Mouse (Mus musculus) megakaryocyte-erythroid progenitor cell, adult 5-6 weeks (primary cell): ENCODE results near the gene Gnai3. TPM values are rescaled to one million over a fixed set of nuclear protein-coding genes. Genes with fewer than 3 reads are reported as not detected.
A peak's percentile ranks its signal among the peaks of the same experiment; 100 is the strongest.

ENCODE experiments used
- ATAC-seq: replicated peaks from 2 replicates; pipeline ENCODE4 v1.8.0; 2016; ENCODE audit warnings: mild to moderate bottlenecking, inconsistent platforms; ENCODE audit not compliant: severe bottlenecking, poor library complexity, low FRiP score, low TSS enrichment
- total RNA-seq, 2 experiments: library from RNA; stranded (forward) in 1 of 2; stranded (reverse) in 1 of 2; fragments of 200-1000, 215-1000 nt in 1 of 2; fragments of >200 nt in 1 of 2; fragmentation: Nextera tagmentation in 1 of 2; gene quantifications; 2 replicates each; pipeline ENCODE4 v1.2.3; 2014 to 2017

The Gnai3 gene
- total RNA-seq, 2 experiments from 2014 or later, result 66.7 to 114 TPM

GRCm38 (mm10) chr3:108062648-108063047 is 83.3 kb downstream of the Gnai3 start:
- ATAC-seq, result no peak

- peak; percentile 73 for ATAC-seq
Observed at GRCm38 (mm10) chr3:108061420-108061819, 84.5 kb downstream of the Gnai3 start.

Other genes starting within 250 kb of the Gnai3 start
- 0.62 and 6.3 TPM in 2 replicates for gene Gstm7, start 214.3 kb downstream of the Gnai3 start, total RNA-seq (2014; fragmentation: Nextera tagmentation)
- gene Gstm7, start 214.3 kb downstream of the Gnai3 start, total RNA-seq (2017), result 1.9 TPM in 1 of 2 replicates, not detected in the other
- not detected in 2 replicates for gene Gstm6, start 202.4 kb downstream of the Gnai3 start, total RNA-seq (2014; fragmentation: Nextera tagmentation)
- not detected in 2 replicates for gene Gstm6, start 202.4 kb downstream of the Gnai3 start, total RNA-seq (2017)
- gene Gstm3, start 176.9 kb downstream of the Gnai3 start, total RNA-seq (2014; fragmentation: Nextera tagmentation), result not detected in 2 replicates
- not detected in 2 replicates for gene Gstm3, start 176.9 kb downstream of the Gnai3 start, total RNA-seq (2017)
- not detected in 2 replicates for gene Gstm2, start 159.7 kb downstream of the Gnai3 start, total RNA-seq (2014; fragmentation: Nextera tagmentation)
- gene Gstm2, start 159.7 kb downstream of the Gnai3 start, total RNA-seq (2017), result 1.5 and 2.6 TPM in 2 replicates
- gene Gstm1, start 128.2 kb downstream of the Gnai3 start, total RNA-seq (2014; fragmentation: Nextera tagmentation), result 9.1 and 18.8 TPM in 2 replicates
- gene Gstm1, start 128.2 kb downstream of the Gnai3 start, total RNA-seq (2017), result 8.4 and 14.7 TPM in 2 replicates
- 2.8 and 3.6 TPM in 2 replicates for gene Gstm4, start 101.3 kb downstream of the Gnai3 start, total RNA-seq (2014; fragmentation: Nextera tagmentation)
- 1.7 and 2.9 TPM in 2 replicates for gene Gstm4, start 101.3 kb downstream of the Gnai3 start, total RNA-seq (2017)
- gene Ampd2, start 59.5 kb downstream of the Gnai3 start, total RNA-seq (2014; fragmentation: Nextera tagmentation), result 56.9 and 63.8 TPM in 2 replicates
- 23.8 and 41.6 TPM in 2 replicates for gene Ampd2, start 59.5 kb downstream of the Gnai3 start, total RNA-seq (2017)
- gene Gnat2, start 53.4 kb downstream of the Gnai3 start, total RNA-seq (2014; fragmentation: Nextera tagmentation), result 0.64 TPM in 1 of 2 replicates, not detected in the other
- gene Gnat2, start 53.4 kb downstream of the Gnai3 start, total RNA-seq (2017), result 1.7 TPM in 1 of 2 replicates, not detected in the other
- not detected in 2 replicates for gene Gpr61, start 8.7 kb upstream of the Gnai3 start, total RNA-seq (2014; fragmentation: Nextera tagmentation)
- not detected in 2 replicates for gene Gpr61, start 8.7 kb upstream of the Gnai3 start, total RNA-seq (2017)
- gene Amigo1, start 40.2 kb upstream of the Gnai3 start, total RNA-seq (2014; fragmentation: Nextera tagmentation), result 1.3 and 2.3 TPM in 2 replicates
- 0.66 and 1.9 TPM in 2 replicates for gene Amigo1, start 40.2 kb upstream of the Gnai3 start, total RNA-seq (2017)
- 3.8 and 5.0 TPM in 2 replicates for gene Cyb561d1, start 55.1 kb upstream of the Gnai3 start, total RNA-seq (2014; fragmentation: Nextera tagmentation)
- gene Cyb561d1, start 55.1 kb upstream of the Gnai3 start, total RNA-seq (2017), result 3.5 and 4.6 TPM in 2 replicates
- gene Atxn7l2, start 64.8 kb upstream of the Gnai3 start, total RNA-seq (2014; fragmentation: Nextera tagmentation), result 8.3 and 12.1 TPM in 2 replicates
- gene Atxn7l2, start 64.8 kb upstream of the Gnai3 start, total RNA-seq (2017), result 1.9 and 3.2 TPM in 2 replicates
- gene Sypl2, start 80.5 kb upstream of the Gnai3 start, total RNA-seq (2014; fragmentation: Nextera tagmentation), result not detected in 2 replicates
- gene Sypl2, start 80.5 kb upstream of the Gnai3 start, total RNA-seq (2017), result not detected in 2 replicates
- 223 and 248 TPM in 2 replicates for gene Psma5, start 110.8 kb upstream of the Gnai3 start, total RNA-seq (2014; fragmentation: Nextera tagmentation)
- gene Psma5, start 110.8 kb upstream of the Gnai3 start, total RNA-seq (2017), result 358 and 414 TPM in 2 replicates
- gene Sort1, start 137.9 kb upstream of the Gnai3 start, total RNA-seq (2014; fragmentation: Nextera tagmentation), result 4.5 and 7.6 TPM in 2 replicates
- 5.8 and 7.7 TPM in 2 replicates for gene Sort1, start 137.9 kb upstream of the Gnai3 start, total RNA-seq (2017)
- gene Mybphl, start 218.8 kb upstream of the Gnai3 start, total RNA-seq (2014; fragmentation: Nextera tagmentation), result not detected in 2 replicates
- not detected in 2 replicates for gene Mybphl, start 218.8 kb upstream of the Gnai3 start, total RNA-seq (2017)
- gene Psrc1, start 237.7 kb upstream of the Gnai3 start, total RNA-seq (2014; fragmentation: Nextera tagmentation), result 34.4 and 34.9 TPM in 2 replicates
- 13.6 and 24.9 TPM in 2 replicates for gene Psrc1, start 237.7 kb upstream of the Gnai3 start, total RNA-seq (2017)